Mouse (Mus musculus) kidney, embryonic 14.5 days (tissue): ENCODE data around the gene Abca13. TPM values are rescaled to one million over a fixed set of nuclear protein-coding genes. Genes with fewer than 3 reads are reported as not detected.
"Not testable (repeated sequence)": the region's sequence is repeated elsewhere in the genome, so short reads cannot be mapped to it uniquely, and the experiment has no call there.

ENCODE experiments used
- ATAC-seq: fragments of 200-750 bp; cut with Nextera tagmentation; 2 replicates; pipeline ENCODE4 v1.8.0; 2017; ENCODE audit warnings: moderate number of reproducible peaks, mild to moderate bottlenecking, moderate TSS enrichment, moderate library complexity; ENCODE audit not compliant: low FRiP score, low TSS enrichment
- H3K27ac ChIP-seq: fragments of 300-500 bp; sonication (generic); 2 replicates; pipeline ENCODE4 v1.5.1; 2014; ENCODE audit warnings: low read depth, mild to moderate bottlenecking, low read length, moderate library complexity, mixed read lengths
- H3K27me3 ChIP-seq: fragments of 300-500 bp; sonication (generic); 2 replicates; pipeline ENCODE4 v1.6.1; 2014; ENCODE audit warnings: mild to moderate bottlenecking, low read length; ENCODE audit not compliant: control insufficient read depth, insufficient read depth
- H3K36me3 ChIP-seq: fragments of 300-500 bp; sonication (generic); 2 replicates; pipeline ENCODE4 v1.6.1; 2014; ENCODE audit warnings: low read length, mixed read lengths; ENCODE audit not compliant: control insufficient read depth, insufficient read depth
- H3K4me1 ChIP-seq: fragments of 300-500 bp; sonication (generic); 2 replicates; pipeline ENCODE4 v1.6.1; 2014; ENCODE audit warnings: low read length, mixed read lengths; ENCODE audit not compliant: control insufficient read depth, insufficient read depth
- H3K4me2 ChIP-seq: fragments of 300-500 bp; sonication (generic); replicated peaks from 2 replicates; pipeline ENCODE4 v1.6.1; 2014; ENCODE audit warnings: low read depth, mild to moderate bottlenecking, low read length
- H3K4me3 ChIP-seq: fragments of 300-500 bp; sonication (generic); 2 replicates; pipeline ENCODE4 v1.5.1; 2014; ENCODE audit warnings: mild to moderate bottlenecking, low read length
- H3K9ac ChIP-seq: fragments of 300-500 bp; sonication (generic); 2 replicates; pipeline ENCODE4 v1.6.1; 2014; ENCODE audit warnings: low read depth, mild to moderate bottlenecking, low read length, moderate library complexity
- H3K9me3 ChIP-seq: fragments of 300-500 bp; sonication (generic); 2 replicates; pipeline ENCODE4 v1.6.1; 2016; ENCODE audit warnings: low read length; ENCODE audit not compliant: control insufficient read depth
- WGBS: fragments of 180-500 bp; shearing (Covaris S2); extraction: QIAGEN DNeasy Blood & Tissue Kit; methylation state at CpG from one replicate; pipeline ENCODE4 v1.1.7; 2014; 5-methylcytosine and 5-hydroxymethylcytosine counted together
- polyA plus RNA-seq: library from polyadenylated mRNA; unstranded; fragments of >200 nt; fragmentation: Nextera tagmentation; extraction: Ambion mirVana; gene quantifications from 2 replicates; pipeline ENCODE4 v1.2.1, GENCODE M21; 2014

The Abca13 gene
- polyA plus RNA-seq, 1 experiment from 2014 or later, result 0.11 TPM

DNA sequence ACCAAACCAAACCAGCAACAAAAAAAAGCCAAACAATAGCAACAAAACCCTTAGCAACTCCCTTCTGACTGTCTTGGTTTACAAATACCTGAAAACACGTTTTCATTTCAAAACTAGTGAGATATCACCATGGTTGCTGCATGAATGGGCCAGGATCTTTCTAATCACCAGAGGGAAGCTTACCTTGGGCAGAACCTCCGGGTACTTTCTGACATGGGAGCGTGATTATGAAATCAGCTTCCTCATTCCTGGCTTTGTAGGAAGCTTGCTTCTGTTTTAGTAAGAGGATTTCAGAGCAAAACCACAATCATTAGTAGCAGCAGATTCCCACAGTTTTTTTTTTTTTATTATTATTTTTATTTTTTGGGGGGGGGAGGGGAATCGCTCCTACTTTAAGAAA is 34.7 kb downstream of the Abca13 start:
- Histone ChIP-seq H3K9ac (no peak overlapping the region), H3K27ac (no peak overlapping the region), H3K4me1 (no peaks in the 10 kb centered on the region), H3K27me3 (no peaks in the 10 kb centered on the region), H3K9me3 (no peaks in the 10 kb centered on the region), H3K4me2 (no peak overlapping the region), H3K36me3 (no peaks in the 10 kb centered on the region), H3K4me3 (no peak overlapping the region)
- 76% methylated on average over 4 of the region's 4 CpGs for WGBS
- ATAC-seq, result no peak

DNA sequence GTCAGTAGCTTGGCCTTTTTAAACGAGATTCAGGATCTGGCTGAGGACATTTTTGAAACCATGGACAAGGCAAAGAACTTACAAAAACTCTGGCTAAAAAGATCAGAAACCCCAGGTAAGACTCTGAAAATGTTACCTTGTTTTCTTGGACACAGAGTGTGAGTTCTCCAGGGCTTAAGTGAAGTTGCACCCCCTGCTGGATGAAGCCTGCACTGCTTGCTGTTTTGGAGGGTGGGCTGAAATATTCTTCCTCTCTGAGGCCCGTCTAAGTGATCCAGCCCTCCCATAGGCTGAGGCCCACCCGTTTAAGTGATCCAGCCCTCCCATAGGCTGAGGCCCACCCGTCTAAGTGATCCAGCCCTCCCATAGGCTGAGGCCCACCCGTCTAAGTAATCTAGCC is 57.9 kb downstream of the Abca13 start:
- not testable (repeated sequence) for H3K4me1 ChIP-seq, H3K9me3 ChIP-seq, H3K27me3 ChIP-seq, H3K9ac ChIP-seq, H3K27ac ChIP-seq, H3K4me2 ChIP-seq, H3K36me3 ChIP-seq, ATAC-seq, H3K4me3 ChIP-seq
- WGBS, result 79% methylated on average over 5 of the region's 5 CpGs

DNA sequence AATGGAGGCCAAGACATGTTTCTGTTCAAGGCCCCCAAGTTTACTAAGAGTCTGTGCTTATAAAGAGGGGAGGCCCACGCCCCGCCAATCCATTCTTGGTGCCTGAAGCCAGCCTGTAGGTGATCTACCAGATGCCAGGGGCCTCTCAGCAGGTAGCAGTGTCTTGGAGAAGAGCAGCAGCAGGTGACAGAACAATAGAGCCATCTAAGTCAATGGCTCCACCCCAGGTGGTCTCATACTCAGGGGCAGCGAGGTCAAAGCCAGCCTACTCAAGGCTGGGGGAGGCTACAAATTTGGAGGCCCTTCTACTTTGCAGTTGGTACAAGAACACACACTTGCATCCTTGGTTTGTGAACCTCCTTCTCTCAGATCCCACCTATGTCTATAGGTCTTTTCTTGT is 71.3 kb downstream of the Abca13 start:
- 61% methylated on average over 3 of the region's 3 CpGs for WGBS
- ATAC-seq, H3K27ac ChIP-seq, H3K4me3 ChIP-seq, H3K36me3 ChIP-seq, H3K27me3 ChIP-seq, H3K9ac ChIP-seq, H3K4me2 ChIP-seq, H3K4me1 ChIP-seq, H3K9me3 ChIP-seq: not testable (repeated sequence)

DNA sequence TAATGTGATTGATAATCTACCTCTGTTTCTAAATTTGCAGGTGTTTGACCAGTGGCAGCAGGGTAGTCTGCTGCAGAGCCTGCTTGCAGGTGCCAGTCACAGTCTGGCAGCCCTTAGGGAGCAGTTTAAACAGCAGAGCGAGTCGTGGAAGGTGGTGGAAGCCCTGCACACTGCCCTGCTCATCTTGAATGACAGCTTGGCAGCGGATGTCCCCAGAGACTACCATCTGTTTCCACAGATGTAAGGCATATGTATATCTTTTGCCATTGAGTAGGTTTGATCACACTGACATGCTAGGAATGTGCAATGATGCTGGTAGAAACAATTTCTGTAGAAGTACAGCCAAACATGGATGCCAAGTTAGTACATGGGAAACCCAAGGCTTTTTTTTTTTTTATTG is 77.3 kb downstream of the Abca13 start:
- Histone ChIP-seq H3K27ac (no peak overlapping the region), H3K9me3 (no peaks in the 10 kb centered on the region), H3K9ac (no peak overlapping the region), H3K4me2 (no peak overlapping the region), H3K27me3 (no peaks in the 10 kb centered on the region), H3K36me3 (no peaks in the 10 kb centered on the region), H3K4me1 (no peaks in the 10 kb centered on the region), H3K4me3 (no peak overlapping the region)
- ATAC-seq, result no peak
- WGBS, result 77% methylated on average over 3 of the region's 3 CpGs

DNA sequence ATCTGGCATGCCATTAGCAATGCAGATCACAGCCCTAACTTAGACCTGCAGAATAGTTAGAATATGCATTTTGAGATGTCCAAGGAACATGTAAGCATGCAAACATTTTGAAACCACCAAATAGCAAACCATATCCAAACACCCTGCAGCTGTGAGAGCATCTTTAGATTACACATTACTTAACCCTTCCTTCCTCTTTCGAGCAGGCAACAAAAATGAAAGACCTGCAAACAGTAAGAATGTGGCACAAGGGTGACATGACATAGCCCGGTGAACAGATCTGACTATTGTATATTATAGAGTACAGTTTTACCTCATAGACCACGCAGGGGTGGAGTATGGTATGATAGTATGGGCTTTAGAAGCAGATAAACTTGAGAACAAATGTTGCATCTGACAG is 93.5 kb downstream of the Abca13 start:
- H3K27ac ChIP-seq, result no peak overlapping the region
- H3K9ac ChIP-seq, result no peak overlapping the region
- H3K4me2 ChIP-seq, result no peak overlapping the region
- no peak for ATAC-seq
- no peaks in the 10 kb centered on the region for H3K36me3 ChIP-seq
- H3K4me3 ChIP-seq, result no peak overlapping the region
- no peaks in the 10 kb centered on the region for H3K27me3 ChIP-seq
- H3K4me1 ChIP-seq, result no peaks in the 10 kb centered on the region
- no peaks in the 10 kb centered on the region for H3K9me3 ChIP-seq
- 86% methylated on average over 3 of the region's 3 CpGs for WGBS

DNA sequence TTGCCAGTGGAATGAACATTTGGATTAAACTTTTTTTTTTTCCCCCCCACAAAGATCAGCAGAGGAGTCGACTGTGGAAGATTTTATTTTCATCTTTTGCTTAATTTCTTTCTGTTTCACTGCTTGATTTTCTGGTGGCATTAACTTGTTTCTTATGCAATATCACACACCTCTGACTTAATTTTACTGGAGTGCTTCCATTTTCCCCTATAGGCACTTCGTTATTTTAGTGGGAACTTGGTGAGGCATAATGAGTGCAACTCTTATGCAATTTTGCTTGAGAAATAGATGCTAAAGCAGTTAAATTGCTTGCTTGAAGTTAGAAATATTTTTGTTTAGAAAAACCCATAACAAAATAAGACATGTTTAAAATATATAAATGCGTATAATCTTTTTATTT is 94.0 kb downstream of the Abca13 start:
- no peaks in the 10 kb centered on the region for H3K9me3 ChIP-seq
- H3K4me3 ChIP-seq, result no peak overlapping the region
- no peaks in the 10 kb centered on the region for H3K27me3 ChIP-seq
- H3K36me3 ChIP-seq, result no peaks in the 10 kb centered on the region
- no peak overlapping the region for H3K4me2 ChIP-seq
- WGBS, result 87% methylated on average over 3 of the region's 3 CpGs
- H3K27ac ChIP-seq, result no peak overlapping the region
- H3K9ac ChIP-seq, result no peak overlapping the region
- no peak for ATAC-seq
- no peaks in the 10 kb centered on the region for H3K4me1 ChIP-seq

DNA sequence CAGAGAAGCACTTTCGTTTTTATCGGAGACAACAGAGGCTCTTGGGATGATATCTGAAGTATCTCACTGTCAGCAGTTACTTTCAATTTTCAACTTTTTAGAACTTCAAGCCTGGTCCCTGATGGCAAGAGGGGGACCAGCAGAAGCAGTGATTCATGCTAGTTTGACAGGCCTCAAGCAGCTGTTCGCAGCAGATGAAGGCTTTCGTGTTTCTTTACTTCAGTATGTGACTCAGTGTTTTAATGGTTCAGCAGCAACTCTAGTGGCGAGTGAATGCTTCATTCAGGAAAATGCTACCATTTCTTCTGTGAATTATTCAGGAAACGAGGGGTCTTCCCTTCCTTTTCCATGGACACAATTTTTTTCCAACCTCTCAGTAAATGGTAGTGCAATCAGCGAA is 99.4 kb downstream of the Abca13 start:
- no peak for ATAC-seq
- H3K9ac ChIP-seq, result no peak overlapping the region
- H3K4me2 ChIP-seq, result no peak overlapping the region
- no peak overlapping the region for H3K27ac ChIP-seq
- no peaks in the 10 kb centered on the region for H3K4me1 ChIP-seq
- H3K27me3 ChIP-seq, result no peaks in the 10 kb centered on the region
- H3K9me3 ChIP-seq, result no peaks in the 10 kb centered on the region
- no peaks in the 10 kb centered on the region for H3K36me3 ChIP-seq
- WGBS, result 77% methylated on average over 7 of the region's 7 CpGs
- no peak overlapping the region for H3K4me3 ChIP-seq

DNA sequence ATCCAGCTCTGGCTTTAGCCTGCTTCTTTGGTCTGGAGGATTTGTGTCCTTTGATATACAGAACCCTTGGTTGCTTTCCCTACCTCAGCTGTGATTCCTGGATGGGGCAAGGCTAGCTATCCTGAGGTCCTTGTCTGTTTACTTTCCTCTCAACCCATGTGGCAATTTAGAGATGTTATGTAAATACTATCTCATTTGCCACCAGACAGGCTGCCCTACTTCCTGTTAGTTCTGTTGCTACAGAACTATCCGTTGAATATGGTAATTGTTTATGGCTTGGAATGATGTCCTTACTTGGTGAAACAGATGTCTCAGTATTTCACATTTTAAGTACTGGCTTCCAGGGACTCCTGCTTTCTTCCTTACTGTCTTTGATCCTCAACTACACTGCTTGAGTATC is 107.9 kb downstream of the Abca13 start:
- H3K36me3 ChIP-seq, result no peaks in the 10 kb centered on the region
- no peak overlapping the region for H3K27ac ChIP-seq
- H3K27me3 ChIP-seq, result no peaks in the 10 kb centered on the region
- WGBS, result 38% methylated on average over 1 of the region's 1 CpGs
- H3K9me3 ChIP-seq, result no peaks in the 10 kb centered on the region
- no peaks in the 10 kb centered on the region for H3K4me1 ChIP-seq
- no peak overlapping the region for H3K4me3 ChIP-seq
- no peak for ATAC-seq
- H3K9ac ChIP-seq, result no peak overlapping the region
- no peak overlapping the region for H3K4me2 ChIP-seq

DNA sequence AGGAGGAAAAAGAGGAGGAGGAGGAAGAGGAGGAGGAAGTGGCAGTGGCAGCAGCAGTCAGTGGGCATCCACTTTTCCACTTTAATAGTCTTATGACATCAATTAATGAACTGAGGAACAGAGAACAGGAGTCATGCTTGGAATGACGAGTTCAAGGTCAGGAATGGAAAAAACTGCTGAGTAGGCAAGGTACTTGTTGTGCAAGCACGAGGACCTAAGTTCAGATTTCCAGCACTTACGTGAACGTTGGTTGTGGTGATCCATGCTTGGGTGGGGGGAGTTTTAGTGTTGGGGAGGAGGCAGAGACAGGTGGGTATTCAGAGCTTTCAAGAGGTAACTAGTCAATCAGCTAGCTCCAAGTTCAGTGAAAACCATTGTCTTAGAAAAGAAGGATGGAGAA is 113.7 kb downstream of the Abca13 start:
- no peaks in the 10 kb centered on the region for H3K4me1 ChIP-seq
- no peak for ATAC-seq
- H3K9me3 ChIP-seq, result no peaks in the 10 kb centered on the region
- H3K4me3 ChIP-seq, result no peak overlapping the region
- H3K9ac ChIP-seq, result no peak overlapping the region
- WGBS, result 85% methylated on average over 4 of the region's 4 CpGs
- H3K27me3 ChIP-seq, result no peaks in the 10 kb centered on the region
- no peak overlapping the region for H3K27ac ChIP-seq
- H3K36me3 ChIP-seq, result no peaks in the 10 kb centered on the region
- no peak overlapping the region for H3K4me2 ChIP-seq

DNA sequence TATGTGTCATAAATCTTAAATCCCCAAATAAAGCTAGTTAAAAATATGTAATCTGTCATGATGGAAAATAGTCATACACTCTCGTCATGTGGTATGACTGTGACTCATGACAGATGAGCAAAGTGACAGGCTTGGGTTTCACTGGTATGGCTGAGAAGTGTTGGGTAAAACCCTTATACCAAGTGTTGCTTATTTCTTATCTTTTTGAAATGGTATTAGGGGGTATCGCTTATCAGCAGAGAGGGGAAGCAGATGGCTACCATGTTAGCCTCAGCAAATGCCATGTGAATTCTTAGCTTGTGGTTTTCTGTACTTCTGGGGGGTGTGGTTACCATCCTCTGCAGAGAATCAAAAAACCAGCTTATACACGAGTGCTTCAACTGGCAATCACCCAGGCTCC is 124.8 kb downstream of the Abca13 start:
- 69% methylated on average over 3 of the region's 3 CpGs for WGBS
- no peak overlapping the region for H3K4me2 ChIP-seq

More for the DNA sequence above, 124.8 kb downstream of the Abca13 start:
- Histone ChIP-seq H3K36me3 (no peaks in the 10 kb centered on the region), H3K4me3 (no peak overlapping the region), H3K4me1 (no peaks in the 10 kb centered on the region), H3K9ac (no peak overlapping the region), H3K27me3 (no peaks in the 10 kb centered on the region), H3K9me3 (no peaks in the 10 kb centered on the region), H3K27ac (no peak overlapping the region)
- no peak for ATAC-seq
